Mouse (Mus musculus): ENCODE measurements around the gene Apbb2.

GRCm38 (mm10) chr5:66541385-66541784 is 77.2 kb downstream of the Apbb2 start:
- TF ChIP-seq POLR2A (IDR thresholded peaks at IDR 0.05; ENCODE audit: low read depth, low read length), result no peak
- TF ChIP-seq CTCF (conservative IDR thresholded peaks at IDR 0.05; ENCODE audit: insufficient read depth, insufficient read length, low read depth, low read length), result no peak

Data from kidney, adult 2 months (tissue).